Mouse (Mus musculus) kidney, adult 2 months (tissue): ENCODE results near the gene Lyplal1. TPM values are rescaled to one million over a fixed set of nuclear protein-coding genes. Genes with fewer than 3 reads are reported as not detected.
A peak's percentile ranks its signal among the peaks of the same experiment; 100 is the strongest.

Source experiments
- DNase-seq: peaks from one replicate; pipeline ENCODE4 v3.0.0; 2021
- H3K27ac ChIP-seq: fragments of 200-500 bp; 2 replicates; pipeline ENCODE4 v1.5.1; 2012; ENCODE audit warnings: low read depth, low read length, control low read depth, inconsistent platforms; ENCODE audit not compliant: insufficient read depth
- H3K27me3 ChIP-seq: fragments of 200-500 bp; replicated peaks from 2 replicates; pipeline ENCODE4 v1.6.1; 2012; ENCODE audit warnings: mild to moderate bottlenecking, moderate library complexity, low read length, inconsistent platforms; ENCODE audit not compliant: control insufficient read depth, insufficient read depth
- H3K36me3 ChIP-seq: fragments of 200-500 bp; 2 replicates; pipeline ENCODE4 v1.6.1; 2012; ENCODE audit warnings: mild to moderate bottlenecking, moderate library complexity, low read length, inconsistent platforms; ENCODE audit not compliant: control insufficient read depth, insufficient read depth
- H3K4me1 ChIP-seq: fragments of 200-500 bp; 2 replicates; pipeline ENCODE4 v1.6.1; 2011; ENCODE audit warnings: low read length; ENCODE audit not compliant: control insufficient read depth, insufficient read depth
- H3K4me3 ChIP-seq: fragments of 200-500 bp; 2 replicates; pipeline ENCODE4 v1.5.1; 2011; ENCODE audit warnings: mild to moderate bottlenecking, low read depth, low read length, control low read depth; ENCODE audit not compliant: insufficient read depth
- CTCF ChIP-seq: fragments of 200-500 bp; conservative IDR thresholded peaks from 2 replicates; pipeline ENCODE4 v1.5.1; 2011; ENCODE audit warnings: low read depth, mild to moderate bottlenecking, control low read depth, low read length, moderate library complexity, mixed read lengths; ENCODE audit not compliant: insufficient read depth, insufficient read length
- POLR2A ChIP-seq: fragments of 200-500 bp; IDR thresholded peaks from one replicate; pipeline ENCODE4 v1.6.1; 2011; ENCODE audit warnings: low read depth, low read length, control low read depth
- WGBS: fragments of 180-500 bp; shearing (Covaris S2); methylation state at CpG from one replicate; pipeline ENCODE4 v1.1.7; 2018; 5-methylcytosine and 5-hydroxymethylcytosine counted together
- polyA plus RNA-seq: library from polyadenylated mRNA; depleted of rRNA; stranded (reverse); fragments of >200 nt; gene quantifications from 2 replicates; pipeline ENCODE4 v1.2.3, GENCODE M21; 2012; rRNA removed

Gene Lyplal1
- 119 and 121 TPM in 2 replicates for polyA plus RNA-seq

DNA sequence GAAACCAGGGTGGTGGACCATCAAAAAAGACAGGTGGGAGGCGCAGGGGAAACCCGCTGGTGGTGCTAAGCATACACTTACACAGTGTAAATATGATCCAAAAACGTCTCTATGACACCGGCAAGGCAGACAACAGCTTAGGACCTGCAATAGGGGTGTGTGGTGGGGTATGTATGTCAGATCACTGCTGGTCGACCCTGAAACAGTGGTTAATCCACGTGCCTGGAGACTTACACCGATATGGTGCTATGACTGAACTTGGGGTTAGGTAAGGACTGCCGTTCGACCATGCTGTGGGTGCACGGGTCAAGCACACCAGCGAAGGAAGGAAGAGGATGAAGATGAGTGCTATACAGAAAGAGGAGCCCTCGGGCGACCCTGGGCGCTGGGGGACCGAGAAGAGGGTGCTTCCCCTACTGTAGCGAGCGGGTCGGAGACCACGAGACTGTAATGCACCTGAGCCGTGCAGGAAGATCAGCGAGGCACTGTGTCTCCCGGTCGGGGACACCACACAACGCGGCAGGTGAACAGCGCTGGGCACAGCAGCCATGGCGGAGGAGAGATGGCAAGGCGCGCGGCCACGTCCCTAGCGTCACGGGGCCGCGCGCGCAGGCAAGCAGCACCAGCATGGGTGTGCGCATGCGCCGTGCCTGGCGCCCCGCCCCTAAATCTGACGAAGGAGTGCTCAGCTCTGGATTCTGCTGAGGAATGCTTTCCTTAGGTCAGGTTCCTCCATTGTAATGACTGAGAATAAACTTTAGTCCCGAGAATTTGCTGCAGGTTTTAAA lies at the start of gene Lyplal1:
TSS of gene Lyplal1 (minus strand) at position 610 of the 788 bp plus-strand sequence.
- Histone ChIP-seq H3K4me3 (peak within 1 kb of the TSS; percentile 67), H3K27me3 (no peaks in the 10 kb centered on the region), H3K36me3 (no peaks in the 10 kb centered on the region), H3K4me1 (no peaks in the 10 kb centered on the region; the same call in 1 of the 2 replicates), H3K27ac (peak within 1 kb of the TSS; percentile 69)
- DNase-seq: peak; percentile 98
- WGBS: 2% methylated on average over 44 of the region's 44 CpGs
- TF ChIP-seq CTCF: no peak
- peak; percentile 53 for TF ChIP-seq POLR2A

- Histone ChIP-seq H3K27ac (no peak overlapping the region), H3K36me3 (no peaks in the 10 kb centered on the region)
- TF ChIP-seq CTCF (no peak), POLR2A (no peak)
Measured at GRCm38 (mm10) chr1:186163616-186164015, 46.5 kb upstream of the Lyplal1 start.

DNA sequence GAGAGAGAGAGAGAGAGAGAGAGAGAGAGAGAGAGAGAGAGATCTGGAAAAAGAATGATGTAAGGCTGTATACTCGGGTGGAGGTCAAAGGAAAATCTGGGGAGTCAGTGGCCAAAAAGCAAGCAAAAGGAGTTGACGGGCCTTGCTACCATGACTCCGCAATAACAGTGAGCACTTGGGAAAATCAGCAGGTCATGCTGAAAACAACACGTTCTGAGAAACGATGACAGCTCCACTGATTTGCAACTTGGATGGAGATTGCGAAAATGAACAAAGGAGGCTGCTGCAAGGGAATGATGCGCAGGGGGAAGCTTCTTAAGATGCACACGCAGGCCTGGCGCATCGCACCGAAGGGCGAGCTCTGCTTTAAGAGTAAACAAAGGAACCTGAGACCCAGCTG lies 46.1 kb upstream of the Lyplal1 start:
- WGBS: 67% methylated on average over 12 of the region's 12 CpGs
- Histone ChIP-seq H3K4me1 (no peaks in the 10 kb centered on the region), H3K27ac (no peak overlapping the region), H3K4me3 (no peak overlapping the region), H3K27me3 (no peaks in the 10 kb centered on the region), H3K36me3 (no peaks in the 10 kb centered on the region)
- TF ChIP-seq POLR2A (no peak), CTCF (no peak)
- no peak for DNase-seq

More at GRCm38 (mm10) chr1:186163616-186164015, 46.5 kb upstream of the Lyplal1 start:
- no peak for DNase-seq
- WGBS: 56% methylated on average over 2 of the region's 2 CpGs
- H3K4me3 ChIP-seq: no peak overlapping the region
- H3K27me3 ChIP-seq: no peaks in the 10 kb centered on the region
- no peaks in the 10 kb centered on the region for H3K4me1 ChIP-seq

- 93% methylated on average over 5 of the region's 5 CpGs for WGBS
- Histone ChIP-seq H3K27me3 (no peaks in the 10 kb centered on the region), H3K4me1 (no peaks in the 10 kb centered on the region), H3K36me3 (no peaks in the 10 kb centered on the region), H3K4me3 (no peak overlapping the region), H3K27ac (no peak overlapping the region)
- DNase-seq: no peak
- no peak for TF ChIP-seq POLR2A
- no peak for TF ChIP-seq CTCF
Measured at GRCm38 (mm10) chr1:186150376-186150775, 33.3 kb upstream of the Lyplal1 start.

DNA sequence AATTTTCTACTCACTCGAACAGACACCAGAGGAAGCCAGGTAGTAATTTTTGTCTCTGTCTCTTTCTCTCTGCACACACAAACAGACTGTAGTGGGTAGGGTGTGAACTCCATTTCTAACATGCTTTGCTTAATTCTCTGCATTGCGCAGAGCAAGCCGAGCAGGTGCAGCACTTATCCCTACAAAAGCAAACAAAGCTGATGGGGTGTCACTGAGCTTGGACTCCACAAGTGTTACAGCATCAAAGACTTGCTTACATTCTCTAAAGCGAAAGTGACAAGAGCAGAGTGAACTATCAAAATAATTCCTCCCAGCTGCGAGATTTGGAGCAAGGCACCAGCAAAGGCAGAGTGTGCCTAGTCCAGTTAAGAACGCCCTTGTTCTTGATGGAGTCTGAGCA lies 28.3 kb upstream of the Lyplal1 start:
- no peak overlapping the region for H3K27ac ChIP-seq
- no peak for DNase-seq
- H3K4me1 ChIP-seq: no peaks in the 10 kb centered on the region
- H3K4me3 ChIP-seq: no peak overlapping the region
- no peaks in the 10 kb centered on the region for H3K27me3 ChIP-seq
- no peak for TF ChIP-seq POLR2A
- no peak for TF ChIP-seq CTCF
- WGBS: 57% methylated on average over 6 of the region's 6 CpGs
- no peaks in the 10 kb centered on the region for H3K36me3 ChIP-seq

GRCm38 (mm10) chr1:186140191-186140590 lies 23.1 kb upstream of the Lyplal1 start:
- peaks cover 22% of the 10 kb centered on the region; the same call in 1 of the 2 replicates for H3K4me1 ChIP-seq
- H3K27me3 ChIP-seq: no peaks in the 10 kb centered on the region
- no peaks in the 10 kb centered on the region for H3K36me3 ChIP-seq
- peak; percentile 86 for DNase-seq
- 33% methylated on average over 2 of the region's 2 CpGs for WGBS
- TF ChIP-seq POLR2A: no peak
- no peak for TF ChIP-seq CTCF
- no peak overlapping the region for H3K4me3 ChIP-seq
- peak overlapping the region; percentile 80 for H3K27ac ChIP-seq

DNA sequence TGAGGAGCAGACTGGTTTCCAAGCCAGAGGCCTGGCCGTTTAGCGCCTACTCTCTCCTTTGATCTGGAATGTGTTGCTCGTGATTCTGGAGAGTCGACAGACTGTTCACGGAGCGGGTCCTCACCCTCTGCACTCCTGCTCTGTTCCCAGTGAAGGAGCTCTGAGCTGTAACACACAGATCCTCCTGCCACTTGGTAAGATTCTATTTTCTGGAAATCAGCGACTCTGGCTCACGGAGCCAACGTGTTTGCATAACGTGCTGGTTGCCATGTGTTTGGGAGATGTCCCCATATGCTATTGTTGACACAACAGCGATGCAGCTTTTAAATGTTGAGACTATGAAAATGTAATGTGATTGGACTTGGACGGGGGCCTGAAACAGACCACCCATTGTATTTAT lies 20.8 kb upstream of the Lyplal1 start:
- WGBS: 58% methylated on average over 12 of the region's 12 CpGs
- H3K4me1 ChIP-seq: peaks cover 22% of the 10 kb centered on the region; the same call in 1 of the 2 replicates
- H3K27ac ChIP-seq: peak overlapping the region; percentile 16; the same call in 1 of the 2 replicates
- H3K27me3 ChIP-seq: no peaks in the 10 kb centered on the region
- H3K4me3 ChIP-seq: no peak overlapping the region
- H3K36me3 ChIP-seq: no peaks in the 10 kb centered on the region
- TF ChIP-seq POLR2A: no peak
- peak; percentile 26 for DNase-seq
